Mouse (Mus musculus) limb, embryonic 11.5 days (tissue): ENCODE data around the gene Aplnr. TPM values are rescaled to one million over a fixed set of nuclear protein-coding genes. Genes with fewer than 3 reads are reported as not detected.

Source experiments
- ATAC-seq: fragments of 200-750 bp; cut with Nextera tagmentation; 2 replicates; pipeline ENCODE4 v1.8.0; 2017; ENCODE audit warnings: low read depth; ENCODE audit not compliant: insufficient number of reproducible peaks, low FRiP score, low TSS enrichment
- DNase-seq: peaks from one replicate; pipeline ENCODE4 v3.0.0-alpha.2; 2015; ENCODE audit warnings: low spot score
- H3K27ac ChIP-seq: fragments of 300-500 bp; sonication (generic); replicated peaks from 2 replicates; pipeline ENCODE4 v1.5.1; 2014; ENCODE audit warnings: low read depth, mild to moderate bottlenecking, low read length
- H3K27me3 ChIP-seq: fragments of 300-500 bp; sonication (generic); 2 replicates; pipeline ENCODE4 v1.6.1; 2014; ENCODE audit warnings: mild to moderate bottlenecking, low read length, mixed read lengths; ENCODE audit not compliant: control insufficient read depth, insufficient read depth
- H3K36me3 ChIP-seq: fragments of 300-500 bp; sonication (generic); 2 replicates; pipeline ENCODE4 v1.6.1; 2014; ENCODE audit warnings: mild to moderate bottlenecking, low read length, moderate library complexity, mixed read lengths; ENCODE audit not compliant: control insufficient read depth, insufficient read depth
- H3K4me1 ChIP-seq: fragments of 300-500 bp; sonication (generic); 2 replicates; pipeline ENCODE4 v1.6.1; 2014; ENCODE audit warnings: low read length, mixed read lengths; ENCODE audit not compliant: control insufficient read depth, insufficient read depth
- H3K4me2 ChIP-seq: fragments of 300-500 bp; sonication (generic); 2 replicates; pipeline ENCODE4 v1.6.1; 2014; ENCODE audit warnings: low read depth, mild to moderate bottlenecking, moderate library complexity; ENCODE audit not compliant: severe bottlenecking
- H3K4me3 ChIP-seq: fragments of 300-500 bp; sonication (generic); 2 replicates; pipeline ENCODE4 v1.5.1; 2014; ENCODE audit warnings: low read depth, low read length
- H3K9ac ChIP-seq: fragments of 300-500 bp; sonication (generic); 2 replicates; pipeline ENCODE4 v1.6.1; 2014; ENCODE audit warnings: mild to moderate bottlenecking, low read length
- H3K9me3 ChIP-seq: fragments of 300-500 bp; sonication (generic); 2 replicates; pipeline ENCODE4 v1.6.1; 2016; ENCODE audit warnings: low read length; ENCODE audit not compliant: control insufficient read depth
- WGBS: fragments of 180-500 bp; shearing (Covaris S2); extraction: QIAGEN DNeasy Blood & Tissue Kit; methylation state at CpG from one replicate; pipeline ENCODE4 v1.1.7; 2014; 5-methylcytosine and 5-hydroxymethylcytosine counted together
- polyA plus RNA-seq: library from polyadenylated mRNA; unstranded; fragments of >200 nt; fragmentation: Nextera tagmentation; extraction: Ambion mirVana; gene quantifications from 2 replicates; pipeline ENCODE4 v1.2.1, GENCODE M21; 2014

The Aplnr gene
- polyA plus RNA-seq, 1 experiment from 2014 or later, result 34.9 TPM

GRCm38 (mm10) chr2:85144908-85145307 lies 8.9 kb downstream of the Aplnr start:
- no peaks in the 10 kb centered on the region for H3K4me1 ChIP-seq
- no peak overlapping the region for H3K4me3 ChIP-seq
- ATAC-seq (no peak), DNase-seq (no peak)
- no peaks in the 10 kb centered on the region for H3K36me3 ChIP-seq
- WGBS, result 83% methylated on average over 2 of the region's 2 CpGs
- no peak overlapping the region for H3K27ac ChIP-seq
- no peaks in the 10 kb centered on the region for H3K27me3 ChIP-seq
- no peak overlapping the region for H3K4me2 ChIP-seq
- H3K9me3 ChIP-seq, result no peaks in the 10 kb centered on the region
- H3K9ac ChIP-seq, result no peak overlapping the region

- 79% methylated on average over 3 of the region's 3 CpGs for WGBS
These were observed 9.3 kb downstream of the Aplnr start for GRCm38 (mm10) chr2:85145346-85145745.

DNA sequence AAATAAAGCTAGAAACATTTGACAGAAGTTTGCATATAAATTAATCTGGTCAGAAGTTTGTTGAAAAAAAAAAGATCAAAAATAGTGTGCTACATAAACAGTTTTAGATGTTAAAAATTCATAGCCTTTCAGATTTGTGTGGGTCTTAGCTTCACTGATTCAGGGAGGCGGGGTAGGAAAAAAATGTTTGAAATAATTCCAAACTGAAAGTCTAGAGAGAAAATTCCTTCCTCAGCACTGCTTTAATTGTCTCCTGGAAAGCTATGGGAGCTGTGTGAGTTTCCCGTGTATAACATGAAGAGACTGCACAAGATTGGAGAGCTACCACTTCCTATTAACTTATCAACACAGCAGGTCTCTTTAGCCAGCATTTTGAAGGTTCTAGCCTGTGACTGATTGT lies 11.5 kb downstream of the Aplnr start:
- Histone ChIP-seq H3K9me3 (no peaks in the 10 kb centered on the region), H3K36me3 (no peaks in the 10 kb centered on the region), H3K4me2 (no peak overlapping the region), H3K27ac (no peak overlapping the region), H3K9ac (no peak overlapping the region), H3K4me1 (no peaks in the 10 kb centered on the region), H3K4me3 (no peak overlapping the region), H3K27me3 (no peaks in the 10 kb centered on the region)
- DNase-seq (no peak), ATAC-seq (no peak)
- WGBS, result 84% methylated on average over 2 of the region's 2 CpGs

More at GRCm38 (mm10) chr2:85145346-85145745, 9.3 kb downstream of the Aplnr start:
- H3K36me3 ChIP-seq, result no peaks in the 10 kb centered on the region
- H3K27ac ChIP-seq, result no peak overlapping the region
- H3K9me3 ChIP-seq, result no peaks in the 10 kb centered on the region
- ATAC-seq (no peak), DNase-seq (no peak)
- H3K4me3 ChIP-seq, result no peak overlapping the region
- H3K4me2 ChIP-seq, result no peak overlapping the region
- no peaks in the 10 kb centered on the region for H3K4me1 ChIP-seq
- no peak overlapping the region for H3K9ac ChIP-seq
- H3K27me3 ChIP-seq, result no peaks in the 10 kb centered on the region

DNA sequence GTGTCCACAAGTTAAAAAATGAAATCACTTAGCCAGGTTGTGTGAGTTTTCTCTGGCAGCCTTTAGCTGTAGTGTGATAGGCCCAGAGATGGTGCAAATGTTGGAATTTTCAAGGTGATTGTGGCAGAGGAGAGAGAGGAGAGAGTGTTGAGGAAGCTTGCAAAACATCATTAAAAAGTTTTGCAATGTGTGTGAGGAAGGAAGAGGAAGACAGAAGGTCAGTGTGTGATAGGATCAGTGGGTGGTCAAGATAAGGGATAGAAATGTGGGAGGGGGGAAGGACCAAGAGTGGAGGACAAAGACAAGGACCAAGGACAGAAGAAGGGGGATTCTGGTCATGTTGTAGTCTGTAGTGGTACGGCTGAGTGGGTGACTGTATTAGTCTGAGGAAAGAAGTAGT lies 14.3 kb downstream of the Aplnr start:
- H3K27ac ChIP-seq, result no peak overlapping the region
- H3K4me1 ChIP-seq, result no peaks in the 10 kb centered on the region
- no peaks in the 10 kb centered on the region for H3K9me3 ChIP-seq
- no peaks in the 10 kb centered on the region for H3K36me3 ChIP-seq
- no peak overlapping the region for H3K9ac ChIP-seq
- DNase-seq (no peak), ATAC-seq (no peak)
- no peak overlapping the region for H3K4me3 ChIP-seq
- WGBS, result 62% methylated on average over 1 of the region's 1 CpGs
- H3K4me2 ChIP-seq, result no peak overlapping the region
- no peaks in the 10 kb centered on the region for H3K27me3 ChIP-seq

- H3K36me3 ChIP-seq, result no peaks in the 10 kb centered on the region
- H3K4me1 ChIP-seq, result no peaks in the 10 kb centered on the region
- ATAC-seq, result no peak
- whole genome bisulfite sequencing, result 89% methylated on average over 2 of the region's 2 CpGs
- H3K9me3 ChIP-seq, result no peaks in the 10 kb centered on the region
- H3K4me3 ChIP-seq, result no peak overlapping the region
- H3K27me3 ChIP-seq, result no peaks in the 10 kb centered on the region
- no peak overlapping the region for H3K27ac ChIP-seq
- no peak overlapping the region for H3K9ac ChIP-seq
- no peak overlapping the region for H3K4me2 ChIP-seq
- no peak for DNase-seq
These were observed 15.2 kb downstream of the Aplnr start for GRCm38 (mm10) chr2:85151233-85151632.

DNA sequence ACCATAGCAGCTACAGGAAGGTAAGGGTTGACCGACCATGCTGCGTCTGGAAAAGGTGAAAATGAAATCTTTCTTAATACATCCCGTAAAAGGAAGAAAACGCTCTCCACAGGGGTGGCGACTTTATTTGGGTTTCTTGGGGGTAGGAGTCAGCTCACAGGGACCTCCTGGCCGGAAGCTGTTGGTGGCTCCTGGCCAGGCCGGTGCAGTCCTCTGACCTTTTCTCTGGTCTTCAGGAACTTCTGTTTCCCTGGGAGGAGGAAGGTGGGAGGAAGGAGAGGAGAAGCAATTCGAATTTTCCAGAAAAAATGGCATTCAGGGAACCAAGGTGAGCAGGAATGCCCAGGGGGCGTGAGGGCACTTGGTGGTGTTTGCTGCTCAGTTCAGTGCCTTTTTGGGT lies 19.3 kb downstream of the Aplnr start:
- Histone ChIP-seq H3K4me2 (no peak overlapping the region), H3K4me3 (no peak overlapping the region), H3K27ac (no peak overlapping the region), H3K36me3 (no peaks in the 10 kb centered on the region), H3K9ac (no peak overlapping the region), H3K4me1 (no peaks in the 10 kb centered on the region), H3K9me3 (no peaks in the 10 kb centered on the region), H3K27me3 (no peaks in the 10 kb centered on the region)
- ATAC-seq (no peak), DNase-seq (no peak)
- WGBS, result 90% methylated on average over 9 of the region's 9 CpGs

- Histone ChIP-seq H3K4me2 (no peak overlapping the region), H3K27ac (no peak overlapping the region), H3K36me3 (no peaks in the 10 kb centered on the region), H3K4me1 (no peaks in the 10 kb centered on the region), H3K4me3 (no peak overlapping the region), H3K9ac (no peak overlapping the region), H3K9me3 (no peaks in the 10 kb centered on the region), H3K27me3 (no peaks in the 10 kb centered on the region)
- DNase-seq (no peak), ATAC-seq (no peak)
- whole genome bisulfite sequencing, result 90% methylated on average over 5 of the region's 5 CpGs
These were observed 20.1 kb downstream of the Aplnr start for GRCm38 (mm10) chr2:85156136-85156535.

- no peaks in the 10 kb centered on the region for H3K36me3 ChIP-seq
- H3K4me1 ChIP-seq, result no peaks in the 10 kb centered on the region
- DNase-seq (no peak), ATAC-seq (no peak)
- 86% methylated on average over 3 of the region's 3 CpGs for WGBS
- H3K9ac ChIP-seq, result no peak overlapping the region
- H3K4me3 ChIP-seq, result no peak overlapping the region
- no peaks in the 10 kb centered on the region for H3K9me3 ChIP-seq
- no peak overlapping the region for H3K4me2 ChIP-seq
- H3K27ac ChIP-seq, result no peak overlapping the region
- H3K27me3 ChIP-seq, result no peaks in the 10 kb centered on the region
These were observed 21.4 kb downstream of the Aplnr start for GRCm38 (mm10) chr2:85157382-85157781.

GRCm38 (mm10) chr2:85160901-85161637 lies 25.0 kb downstream of the Aplnr start:
- 0 out of 2 replicates have a peak, but pooled peaks have one; percentile 51 for ATAC-seq
- Histone ChIP-seq H3K4me1 (no peaks in the 10 kb centered on the region), H3K4me2 (no peak overlapping the region), H3K4me3 (no peak overlapping the region), H3K9me3 (no peaks in the 10 kb centered on the region), H3K27ac (no peak overlapping the region), H3K27me3 (no peaks in the 10 kb centered on the region), H3K36me3 (no peaks in the 10 kb centered on the region), H3K9ac (no peak overlapping the region)
- no peak for DNase-seq
- WGBS, result 72% methylated on average over 4 of the region's 4 CpGs
